Mouse (Mus musculus): ENCODE results near the gene Ndufv2. TPM values are rescaled to one million over a fixed set of nuclear protein-coding genes. Genes with fewer than 3 reads are reported as not detected.
A peak's percentile ranks its signal among the peaks of the same experiment; 100 is the strongest.

The Ndufv2 gene
- polyA plus RNA-seq, 1 experiment = 233 TPM

GRCm38 (mm10) chr17:66123066-66123815, 21.9 kb upstream of the Ndufv2 start, which contains the start of gene Ddx11:
TSS of gene Ddx11 (plus strand) at chr17:66123520.
- H3K4me1 ChIP-seq (ENCODE audit: control insufficient read depth, insufficient read depth, low read length) = peaks cover 3% of the 10 kb centered on the region
- TF ChIP-seq EP300 (IDR thresholded peaks at IDR 0.05; ENCODE audit: insufficient read depth, low read depth, low read length) (0 out of 2 replicates have a peak, but pooled peaks have one; percentile 10), CTCF (IDR thresholded peaks at IDR 0.05; ENCODE audit: low read depth, low read length) (no peak), POLR2A (IDR thresholded peaks at IDR 0.05; ENCODE audit: insufficient read depth, low read length) (peak; percentile 99)

GRCm38 (mm10) chr17:66120701-66121100, 19.3 kb upstream of the Ndufv2 start:
- Histone ChIP-seq H3K9me3 (replicated peaks; ENCODE audit: control insufficient read depth, insufficient read depth, low read length, poor library complexity, severe bottlenecking) (no peaks in the 10 kb centered on the region), H3K4me3 (ENCODE audit: low read depth, low read length) (no peak overlapping the region), H3K4me1 (ENCODE audit: control insufficient read depth, insufficient read depth, low read length) (peaks cover 3% of the 10 kb centered on the region), H3K9ac (ENCODE audit: low read depth, poor library complexity, severe bottlenecking) (no peak overlapping the region), H3K27ac (ENCODE audit: insufficient read depth, low read length) (no peak overlapping the region), H3K27me3 (ENCODE audit: control insufficient read depth, insufficient read depth, low read length, poor library complexity, severe bottlenecking) (no peaks in the 10 kb centered on the region), H3K36me3 (ENCODE audit: control insufficient read depth, insufficient read depth, low read length, poor library complexity, severe bottlenecking) (peaks cover 8% of the 10 kb centered on the region)
- TF ChIP-seq POLR2A (IDR thresholded peaks at IDR 0.05; ENCODE audit: insufficient read depth, low read length) (no peak), EP300 (IDR thresholded peaks at IDR 0.05; ENCODE audit: insufficient read depth, low read depth, low read length) (no peak), CTCF (IDR thresholded peaks at IDR 0.05; ENCODE audit: low read depth, low read length) (no peak)

More at GRCm38 (mm10) chr17:66123066-66123815, 21.9 kb upstream of the Ndufv2 start, which contains the start of gene Ddx11:
- H3K27me3 ChIP-seq (ENCODE audit: control insufficient read depth, insufficient read depth, low read length, poor library complexity, severe bottlenecking) = no peaks in the 10 kb centered on the region
- peak within 1 kb of the TSS; percentile 61 for H3K4me3 ChIP-seq (ENCODE audit: low read depth, low read length)
- peak within 1 kb of the TSS; percentile 10; the same call in 1 of the 2 replicates for H3K27ac ChIP-seq (ENCODE audit: insufficient read depth, low read length)
- no peaks in the 10 kb centered on the region for H3K9me3 ChIP-seq (replicated peaks; ENCODE audit: control insufficient read depth, insufficient read depth, low read length, poor library complexity, severe bottlenecking)
- H3K36me3 ChIP-seq (ENCODE audit: control insufficient read depth, insufficient read depth, low read length, poor library complexity, severe bottlenecking) = peaks cover 18% of the 10 kb centered on the region
- H3K9ac ChIP-seq (ENCODE audit: low read depth, poor library complexity, severe bottlenecking) = peak within 1 kb of the TSS; percentile 38

- Histone ChIP-seq H3K27ac (ENCODE audit: insufficient read depth, low read length) (no peak overlapping the region), H3K27me3 (ENCODE audit: control insufficient read depth, insufficient read depth, low read length, poor library complexity, severe bottlenecking) (no peaks in the 10 kb centered on the region), H3K9me3 (replicated peaks; ENCODE audit: control insufficient read depth, insufficient read depth, low read length, poor library complexity, severe bottlenecking) (no peaks in the 10 kb centered on the region), H3K4me3 (ENCODE audit: low read depth, low read length) (no peak overlapping the region), H3K9ac (ENCODE audit: low read depth, poor library complexity, severe bottlenecking) (no peak overlapping the region), H3K4me1 (ENCODE audit: control insufficient read depth, insufficient read depth, low read length) (no peaks in the 10 kb centered on the region), H3K36me3 (ENCODE audit: control insufficient read depth, insufficient read depth, low read length, poor library complexity, severe bottlenecking) (peaks cover 8% of the 10 kb centered on the region)
- TF ChIP-seq POLR2A (IDR thresholded peaks at IDR 0.05; ENCODE audit: insufficient read depth, low read length) (no peak), EP300 (IDR thresholded peaks at IDR 0.05; ENCODE audit: insufficient read depth, low read depth, low read length) (no peak), CTCF (IDR thresholded peaks at IDR 0.05; ENCODE audit: low read depth, low read length) (no peak)
Measured at GRCm38 (mm10) chr17:66118991-66119390, 17.6 kb upstream of the Ndufv2 start.

GRCm38 (mm10) chr17:66112166-66112565, 10.8 kb upstream of the Ndufv2 start:
- H3K36me3 ChIP-seq (ENCODE audit: control insufficient read depth, insufficient read depth, low read length, poor library complexity, severe bottlenecking) = no peaks in the 10 kb centered on the region
- no peaks in the 10 kb centered on the region for H3K27me3 ChIP-seq (ENCODE audit: control insufficient read depth, insufficient read depth, low read length, poor library complexity, severe bottlenecking)
- H3K9ac ChIP-seq (ENCODE audit: low read depth, poor library complexity, severe bottlenecking) = peak overlapping the region; percentile 78
- no peaks in the 10 kb centered on the region for H3K9me3 ChIP-seq (replicated peaks; ENCODE audit: control insufficient read depth, insufficient read depth, low read length, poor library complexity, severe bottlenecking)
- 0 out of 2 replicates have a peak overlapping the region, but pooled peaks have one; percentile 74 for H3K4me3 ChIP-seq (ENCODE audit: low read depth, low read length)
- H3K27ac ChIP-seq (ENCODE audit: insufficient read depth, low read length) = no peak overlapping the region
- no peak for TF ChIP-seq CTCF (IDR thresholded peaks at IDR 0.05; ENCODE audit: low read depth, low read length)
- TF ChIP-seq POLR2A (IDR thresholded peaks at IDR 0.05; ENCODE audit: insufficient read depth, low read length) = no peak
- TF ChIP-seq EP300 (IDR thresholded peaks at IDR 0.05; ENCODE audit: insufficient read depth, low read depth, low read length) = no peak
- H3K4me1 ChIP-seq (ENCODE audit: control insufficient read depth, insufficient read depth, low read length) = peaks cover 2% of the 10 kb centered on the region

- no peak within 1 kb of the TSS for H3K27ac ChIP-seq (ENCODE audit: insufficient read depth, low read length)
- H3K4me1 ChIP-seq (ENCODE audit: control insufficient read depth, insufficient read depth, low read length) = peaks cover 2% of the 10 kb centered on the region
Measured at GRCm38 (mm10) chr17:66111402-66111959, 10.1 kb upstream of the Ndufv2 start, which contains the start of gene Washc1. TSS of gene Washc1 (plus strand) at chr17:66111545.

More at GRCm38 (mm10) chr17:66111402-66111959, 10.1 kb upstream of the Ndufv2 start, which contains the start of gene Washc1:
- TF ChIP-seq POLR2A (IDR thresholded peaks at IDR 0.05; ENCODE audit: insufficient read depth, low read length) (peak; percentile 18), CTCF (IDR thresholded peaks at IDR 0.05; ENCODE audit: low read depth, low read length) (no peak), EP300 (IDR thresholded peaks at IDR 0.05; ENCODE audit: insufficient read depth, low read depth, low read length) (peak; percentile 61; the same call in 1 of the 2 replicates)
- Histone ChIP-seq H3K4me3 (ENCODE audit: low read depth, low read length) (peak within 1 kb of the TSS; percentile 74), H3K36me3 (ENCODE audit: control insufficient read depth, insufficient read depth, low read length, poor library complexity, severe bottlenecking) (no peaks in the 10 kb centered on the region), H3K27me3 (ENCODE audit: control insufficient read depth, insufficient read depth, low read length, poor library complexity, severe bottlenecking) (no peaks in the 10 kb centered on the region), H3K9me3 (replicated peaks; ENCODE audit: control insufficient read depth, insufficient read depth, low read length, poor library complexity, severe bottlenecking) (no peaks in the 10 kb centered on the region), H3K9ac (ENCODE audit: low read depth, poor library complexity, severe bottlenecking) (peak within 1 kb of the TSS; percentile 78)

Data from ES-Bruce4 (cell line).